Mouse (Mus musculus) lung, postnatal 25 days (tissue): ENCODE data around the gene Naa40.

Experiments
- DNase-seq: peaks from one replicate; pipeline ENCODE4 v3.0.0; 2022; ENCODE audit warnings: low spot score

Gene Naa40

DNA sequence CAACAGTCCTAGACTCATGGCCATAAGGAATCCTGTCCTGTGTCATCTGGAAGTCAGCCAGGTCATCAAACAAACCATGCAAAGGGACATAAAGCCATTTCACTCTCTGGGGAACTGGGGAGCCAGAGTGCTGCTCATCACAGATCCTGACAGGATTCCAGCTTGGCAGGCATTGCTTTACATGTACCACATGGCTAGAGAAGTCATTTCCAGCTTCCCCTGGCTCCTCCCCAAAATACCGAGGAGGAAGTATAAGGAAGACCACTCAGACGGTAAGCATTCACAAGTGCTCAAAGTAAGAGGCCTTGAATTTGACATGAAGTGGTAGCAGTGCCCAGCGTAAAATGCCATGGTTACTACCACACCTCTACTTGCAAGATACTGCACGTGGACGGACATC lies 26.5 kb downstream of the Naa40 start:
- peak; percentile 68 for DNase-seq

DNA sequence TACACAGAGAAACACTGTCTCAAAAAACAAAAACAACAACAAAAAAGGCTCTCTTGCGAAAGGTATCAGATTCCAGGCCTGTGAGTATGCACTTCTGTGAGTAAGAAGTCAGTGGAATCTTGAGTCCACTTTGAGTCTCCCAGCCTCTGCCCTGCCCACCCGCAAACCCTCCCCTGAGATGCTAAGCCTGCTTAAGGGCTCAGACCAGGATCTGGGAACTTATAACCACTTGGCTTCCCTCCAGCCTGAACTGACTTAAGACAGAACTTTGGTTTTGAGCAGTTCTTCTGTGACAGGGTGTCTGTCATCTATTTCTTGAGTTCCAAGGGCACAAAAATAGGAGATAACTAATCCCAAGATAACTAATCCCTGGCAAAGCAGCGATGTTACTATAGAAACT lies 28.0 kb downstream of the Naa40 start:
- no peak for DNase-seq

DNA sequence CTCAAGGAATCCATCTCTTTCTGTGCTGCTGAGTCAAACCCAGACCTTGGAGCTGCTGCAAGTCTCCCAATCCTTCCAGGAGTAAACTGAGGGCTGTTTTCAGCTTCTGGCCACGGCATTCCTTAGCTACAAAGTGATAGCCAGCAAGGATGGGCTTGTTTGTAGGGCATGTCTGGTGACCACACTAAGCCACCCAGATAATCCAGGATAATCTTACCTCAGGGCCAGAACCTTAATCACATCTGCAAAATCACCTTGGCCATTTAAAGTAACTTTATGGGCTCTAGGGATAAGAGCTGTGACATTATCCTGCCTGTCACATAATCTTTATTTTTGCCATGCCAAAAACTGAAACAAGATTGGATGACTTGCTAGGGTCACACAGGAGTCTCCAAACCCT lies 28.8 kb downstream of the Naa40 start:
- DNase-seq = no peak

DNA sequence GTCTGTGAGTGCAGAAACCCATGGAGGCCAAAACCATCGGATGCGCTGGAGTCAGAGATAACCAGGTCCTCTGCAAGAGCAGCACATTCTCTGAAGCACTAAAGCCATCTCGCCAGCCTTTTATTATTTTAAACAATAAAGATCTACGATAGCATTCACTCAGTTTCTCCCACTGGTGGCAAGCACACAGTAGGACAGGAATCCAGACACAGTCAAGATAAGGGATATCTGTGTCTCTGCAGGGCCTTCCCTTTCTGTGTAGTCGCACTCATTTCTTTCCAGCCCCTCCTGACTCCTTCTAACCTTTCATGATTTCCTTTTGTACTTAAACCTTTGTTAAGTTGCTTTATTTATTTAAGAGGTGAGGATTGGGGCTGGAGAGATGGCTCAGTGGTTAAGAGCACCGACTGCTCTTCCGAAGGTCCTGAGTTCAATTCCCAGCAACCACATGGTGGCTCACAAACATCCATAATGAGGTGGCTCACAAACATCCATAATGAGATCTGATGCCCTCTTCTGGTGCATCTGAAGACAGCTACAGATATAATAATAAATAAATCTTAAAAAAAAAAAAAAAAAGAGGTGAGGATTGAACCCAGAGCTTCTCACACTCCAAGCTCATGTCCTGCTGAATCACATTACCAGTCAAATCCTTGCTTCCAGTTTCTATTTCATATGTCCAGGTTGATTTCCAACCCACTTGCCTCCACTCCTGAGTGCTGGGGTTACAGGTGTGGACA lies 30.9 kb downstream of the Naa40 start:
- no peak for DNase-seq

DNA sequence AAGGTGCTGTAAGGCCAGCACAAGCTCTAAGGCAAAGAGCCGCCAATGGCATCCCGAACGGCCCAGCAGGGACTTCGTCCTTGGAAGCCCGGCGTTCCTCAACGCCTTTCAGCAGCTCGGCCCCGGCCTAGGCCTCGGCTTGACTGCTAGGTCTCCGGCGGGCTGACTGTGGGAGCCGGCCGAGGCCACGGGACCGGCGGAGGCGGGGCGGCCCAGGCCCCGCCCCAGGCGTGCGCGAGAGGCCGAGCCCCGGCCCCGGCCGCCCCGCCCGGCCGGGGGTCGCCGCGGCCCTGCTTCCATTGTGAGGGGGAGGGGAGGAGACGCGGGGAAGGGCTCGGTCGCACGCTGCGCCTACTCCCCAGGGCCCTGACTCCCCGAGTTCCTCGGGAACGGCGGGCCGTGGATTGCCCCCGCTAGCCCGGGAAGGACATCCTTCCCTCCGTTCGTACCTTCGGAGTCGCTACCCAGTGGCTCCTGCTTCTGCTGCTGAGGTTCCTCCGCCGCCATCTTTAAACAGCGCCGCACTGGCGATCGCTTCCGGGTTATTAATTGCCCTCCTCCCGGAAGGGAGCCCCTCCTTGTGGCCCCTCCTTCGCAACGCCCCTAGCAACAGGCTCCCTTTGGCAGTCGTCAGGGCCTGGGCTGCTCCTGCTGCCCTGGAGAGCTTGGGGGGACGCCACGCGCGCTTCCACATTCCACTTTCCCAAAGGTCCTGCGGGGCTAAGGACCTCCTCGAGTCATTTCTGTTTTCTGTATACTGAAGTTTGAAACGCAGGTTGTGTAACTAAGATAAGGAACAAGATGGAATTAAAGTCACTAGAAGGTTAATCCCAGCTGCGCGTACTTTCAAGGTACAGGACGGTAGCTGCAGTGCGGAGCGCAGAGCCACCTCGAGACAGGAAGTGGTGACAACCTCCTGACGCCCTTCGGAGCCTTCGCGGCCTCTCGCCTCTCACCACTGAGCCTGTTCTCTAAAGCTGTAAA lies 34.9 kb downstream of the Naa40 start, which contains the start of gene Otub1:
Otub1 (minus strand) TSS at position 564 of the 984 bp plus-strand sequence.
- peak; percentile 96 for DNase-seq

DNA sequence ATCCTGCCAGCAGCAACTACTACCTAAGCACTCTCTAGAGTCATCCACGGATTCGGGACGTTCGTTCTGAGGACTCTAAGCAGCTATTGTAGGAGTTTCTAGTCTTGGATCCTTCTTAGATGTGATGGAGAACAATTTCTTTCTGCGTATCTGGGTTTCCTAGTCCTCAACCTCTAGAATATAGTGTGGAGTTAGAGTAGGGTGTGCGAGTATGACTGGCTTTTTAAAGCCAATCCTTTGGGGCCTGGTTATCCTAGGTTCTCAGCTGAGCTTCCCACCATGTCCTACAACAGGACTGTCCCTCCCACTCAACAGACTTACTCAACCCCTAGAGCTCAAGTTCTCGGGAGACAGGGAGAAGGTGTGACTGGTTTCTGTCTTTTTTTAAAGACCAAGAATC lies 35.7 kb downstream of the Naa40 start:
- DNase-seq = no peak

DNA sequence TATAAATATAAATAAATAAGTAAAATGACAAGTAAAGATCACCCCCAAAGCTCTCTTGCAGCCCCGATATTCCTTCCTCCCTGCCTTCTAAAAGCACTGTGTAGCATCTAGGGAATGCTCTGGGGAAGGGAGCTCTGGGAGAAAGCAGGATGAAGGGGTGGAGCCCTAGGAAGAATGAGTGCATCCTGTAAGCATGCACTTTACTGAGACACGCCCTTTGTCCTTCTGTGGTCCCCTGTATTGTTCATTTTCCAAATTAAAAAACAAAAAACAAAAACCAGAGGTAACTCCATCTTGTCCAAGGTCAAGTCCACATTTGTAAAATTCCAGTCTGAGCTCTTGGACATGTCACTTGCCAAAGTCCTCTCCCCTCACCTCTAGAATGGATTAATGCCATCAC lies 36.1 kb downstream of the Naa40 start:
- DNase-seq = no peak

DNA sequence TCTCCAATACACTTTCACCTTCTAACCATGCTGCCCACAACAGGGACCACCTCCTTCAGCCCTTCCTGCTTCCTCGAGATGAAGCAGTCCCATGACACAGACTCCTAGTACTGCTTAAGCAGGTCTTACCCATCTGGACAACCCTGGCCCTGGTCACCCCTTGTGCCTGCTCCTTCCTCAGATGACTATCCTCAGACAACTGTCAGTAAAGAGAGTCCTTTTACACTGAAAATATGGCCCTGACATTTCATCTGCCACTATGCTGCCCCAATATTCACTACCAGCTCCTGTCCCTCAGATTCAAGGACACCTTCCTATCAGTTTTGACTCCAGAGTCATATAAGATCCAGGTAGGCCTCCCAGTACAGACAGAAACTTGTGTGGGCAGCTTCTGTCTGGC lies 40.6 kb downstream of the Naa40 start:
- DNase-seq = no peak

DNA sequence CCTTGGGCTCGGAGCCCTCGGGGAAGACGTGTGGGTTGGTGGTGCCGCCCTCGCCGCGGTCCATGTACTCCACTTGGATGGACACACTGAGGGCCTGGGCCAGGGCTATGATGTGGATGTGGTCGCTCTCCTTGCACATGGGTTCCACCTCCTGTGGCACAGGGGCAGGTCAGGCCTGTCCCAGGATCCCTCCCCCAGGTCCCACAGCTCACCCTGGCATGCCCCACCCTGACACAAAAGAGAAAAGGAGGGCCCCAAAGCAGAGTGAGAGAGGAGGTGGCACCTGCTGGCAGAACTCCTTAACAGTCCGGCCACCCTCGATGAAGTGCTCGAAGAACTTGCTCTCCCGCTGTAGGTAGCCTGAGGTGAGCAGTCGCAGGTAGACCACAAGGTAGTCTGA lies 41.9 kb downstream of the Naa40 start:
- no peak for DNase-seq

DNA sequence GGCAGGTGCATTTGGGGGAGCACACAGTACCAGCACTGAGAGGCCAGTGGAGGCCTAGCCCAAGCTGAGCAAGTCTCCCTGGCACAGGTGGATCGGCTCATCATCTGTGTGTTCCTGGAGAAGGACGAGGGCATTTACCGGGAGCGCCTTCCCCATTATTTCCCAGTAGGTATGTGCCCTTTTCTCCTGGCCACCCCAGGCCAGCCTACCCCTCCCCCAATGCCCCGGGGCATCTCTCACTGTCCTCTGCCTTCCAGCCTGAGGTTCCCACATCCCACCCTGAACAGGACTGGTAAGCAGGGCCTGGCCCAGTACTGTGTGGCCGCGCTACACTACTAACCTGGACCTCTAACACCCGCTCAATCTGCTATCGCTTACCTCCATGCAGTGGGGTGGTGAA lies 43.5 kb downstream of the Naa40 start:
- DNase-seq = no peak

DNA sequence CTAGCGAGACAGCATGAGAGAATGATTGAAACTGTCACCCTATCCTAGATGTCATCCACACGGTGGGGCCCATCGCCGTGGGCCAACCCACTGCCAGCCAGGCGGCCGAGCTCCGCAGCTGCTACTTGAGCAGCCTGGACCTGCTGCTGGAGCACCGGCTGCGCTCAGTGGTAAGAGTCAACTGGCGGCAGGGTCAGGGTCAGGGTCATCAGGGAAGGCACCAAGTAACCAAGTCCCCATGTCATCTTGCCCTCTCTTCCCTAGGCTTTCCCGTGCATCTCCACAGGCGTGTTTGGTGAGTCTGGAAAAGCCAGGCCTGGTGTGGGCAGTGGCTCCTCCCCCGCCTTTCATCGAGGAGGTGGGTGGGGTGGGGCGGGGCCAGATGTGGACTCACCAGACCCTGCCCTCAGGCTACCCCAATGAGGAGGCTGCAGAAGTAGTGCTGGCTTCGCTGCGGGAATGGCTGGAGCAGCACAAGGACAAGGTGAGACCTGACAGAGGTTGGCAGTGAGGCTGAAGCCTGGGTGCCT lies 44.2 kb downstream of the Naa40 start:
- peak; percentile 10 for DNase-seq

DNA sequence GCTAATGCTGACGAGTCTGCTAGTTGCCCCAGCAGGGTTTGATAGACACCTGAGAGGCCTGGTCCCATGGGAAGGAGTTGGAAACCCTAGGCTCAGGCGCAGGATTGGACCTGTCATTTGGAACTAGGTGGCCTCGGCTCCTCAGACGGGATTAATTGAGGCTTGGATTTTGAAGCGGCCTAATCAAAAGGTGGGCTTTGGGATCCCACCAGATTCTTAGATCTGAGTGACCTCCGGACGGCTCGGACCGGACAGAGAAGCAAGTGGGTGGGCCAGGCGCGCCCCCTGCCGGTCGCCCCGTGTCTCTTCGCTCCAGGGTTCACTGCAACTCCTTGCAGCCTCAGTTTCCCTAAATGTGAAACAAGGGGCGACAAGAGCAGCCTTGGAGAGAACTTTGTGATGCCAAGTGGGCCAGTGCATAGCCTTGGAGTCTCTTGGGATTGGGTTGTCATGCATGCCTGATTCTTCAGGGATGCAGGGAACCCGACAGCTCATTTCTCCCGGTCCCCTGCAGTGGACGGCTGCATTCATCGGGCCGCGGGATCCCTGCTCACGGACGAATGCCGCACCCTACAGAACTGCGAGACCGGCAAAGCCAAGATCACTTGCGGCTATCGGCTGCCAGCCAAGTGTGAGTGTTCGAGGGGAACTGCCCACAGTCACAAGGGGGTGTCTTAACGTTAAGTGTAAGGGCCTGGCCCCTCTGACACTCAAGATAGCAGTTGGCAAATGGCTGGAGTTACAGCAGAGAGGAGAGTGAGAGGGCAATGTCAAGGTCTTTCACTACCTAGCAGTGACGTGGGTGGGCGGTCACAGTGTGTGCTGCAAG lies 44.9 kb downstream of the Naa40 start:
- DNase-seq = peak; percentile 56

DNA sequence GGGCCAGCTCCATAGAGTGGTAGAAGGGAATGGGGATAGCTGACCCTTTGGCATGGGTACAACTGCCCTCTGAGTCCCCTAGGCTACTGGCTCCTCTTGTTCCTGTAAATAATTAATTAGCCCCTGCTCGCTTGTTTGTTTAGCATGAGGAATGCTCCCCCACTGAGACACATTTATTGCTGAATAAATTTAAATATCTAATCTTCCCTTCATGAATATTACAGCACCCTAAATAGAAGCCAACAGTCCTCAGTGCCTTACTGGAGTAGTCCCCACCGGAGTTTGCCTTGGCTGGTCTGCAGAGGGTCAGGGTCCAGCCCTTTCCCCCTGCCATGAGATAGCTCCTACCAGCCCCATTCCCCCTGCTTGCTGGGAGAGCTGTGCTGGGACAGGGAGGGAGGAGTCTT lies 48.4 kb downstream of the Naa40 start:
- DNase-seq = no peak

DNA sequence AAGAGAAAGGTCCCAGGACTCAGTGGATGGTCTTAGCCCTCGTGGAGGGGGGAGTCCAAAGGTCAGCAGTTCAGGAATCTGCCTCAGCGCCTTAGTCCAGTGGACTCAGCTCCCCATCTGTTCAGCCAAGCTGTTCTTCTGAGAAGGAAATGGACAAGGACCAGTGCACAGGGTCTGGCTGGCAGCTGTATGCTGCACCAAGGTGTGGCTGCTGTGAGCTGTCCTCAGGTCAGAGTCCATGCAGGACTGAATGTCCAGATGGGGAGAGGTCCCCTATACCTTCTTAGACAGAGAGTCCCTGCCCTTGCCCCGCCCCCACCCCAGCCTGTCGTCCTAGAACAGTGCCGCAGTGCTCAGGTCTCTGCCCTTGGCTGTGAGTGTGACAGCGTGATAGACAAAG lies 49.3 kb downstream of the Naa40 start:
- no peak for DNase-seq

DNA sequence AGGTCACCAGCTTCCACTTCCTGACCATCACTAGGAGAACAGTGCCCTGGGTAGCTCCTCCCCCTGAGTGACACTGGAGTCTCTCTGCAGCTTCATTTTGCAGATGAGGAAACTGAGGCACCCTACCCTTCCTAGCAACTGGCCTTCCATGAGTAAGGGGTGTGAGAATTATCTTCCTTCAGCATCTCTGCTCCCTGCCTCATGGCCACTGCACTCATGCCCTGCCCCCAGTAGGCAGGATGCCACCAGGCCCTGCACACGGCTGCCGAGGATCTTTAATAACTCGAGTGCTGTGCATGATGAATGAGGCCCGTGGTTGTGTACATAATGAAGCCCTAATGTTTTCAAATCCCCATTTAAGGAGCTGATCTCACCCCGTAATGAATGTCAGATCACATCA lies 50.0 kb downstream of the Naa40 start:
- DNase-seq = no peak

DNA sequence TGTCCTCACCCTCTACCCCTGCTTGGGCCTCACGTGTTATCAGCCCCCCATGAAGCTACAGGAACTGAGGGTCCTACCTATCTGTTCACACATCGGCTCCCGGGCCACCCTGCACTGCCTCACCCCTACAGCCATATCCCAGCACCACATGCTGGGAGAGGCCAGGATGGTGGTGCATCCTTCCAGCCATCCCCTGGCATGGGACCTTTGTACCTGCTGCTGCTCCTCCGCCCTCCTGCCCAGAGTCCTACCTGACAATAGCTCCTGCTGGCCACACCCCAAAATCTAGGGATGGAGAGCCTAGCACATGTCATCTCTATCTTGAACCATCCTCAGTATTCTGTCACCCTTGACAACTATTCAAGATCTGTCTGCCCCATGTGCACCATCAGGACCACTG lies 52.0 kb downstream of the Naa40 start:
- no peak for DNase-seq

DNA sequence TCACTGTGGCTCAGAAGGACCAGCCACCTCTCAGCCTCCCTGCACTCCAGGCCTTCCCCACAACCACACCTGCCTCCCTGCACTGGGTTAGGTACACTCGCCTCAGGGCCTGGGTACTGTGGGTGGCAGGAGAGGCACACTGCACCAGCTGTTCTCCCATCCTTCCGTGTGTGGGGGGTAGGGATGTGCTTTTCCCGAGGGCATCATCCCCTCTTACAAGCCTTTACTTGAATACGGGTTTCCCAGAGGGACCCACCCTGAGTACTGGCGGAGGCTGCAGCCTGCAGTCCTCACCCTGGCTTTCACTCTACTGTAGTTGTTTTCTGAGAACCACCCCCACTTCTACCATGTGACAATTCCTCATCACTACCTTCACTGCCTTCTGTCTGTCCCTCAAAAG lies 53.8 kb downstream of the Naa40 start:
- no peak for DNase-seq

DNA sequence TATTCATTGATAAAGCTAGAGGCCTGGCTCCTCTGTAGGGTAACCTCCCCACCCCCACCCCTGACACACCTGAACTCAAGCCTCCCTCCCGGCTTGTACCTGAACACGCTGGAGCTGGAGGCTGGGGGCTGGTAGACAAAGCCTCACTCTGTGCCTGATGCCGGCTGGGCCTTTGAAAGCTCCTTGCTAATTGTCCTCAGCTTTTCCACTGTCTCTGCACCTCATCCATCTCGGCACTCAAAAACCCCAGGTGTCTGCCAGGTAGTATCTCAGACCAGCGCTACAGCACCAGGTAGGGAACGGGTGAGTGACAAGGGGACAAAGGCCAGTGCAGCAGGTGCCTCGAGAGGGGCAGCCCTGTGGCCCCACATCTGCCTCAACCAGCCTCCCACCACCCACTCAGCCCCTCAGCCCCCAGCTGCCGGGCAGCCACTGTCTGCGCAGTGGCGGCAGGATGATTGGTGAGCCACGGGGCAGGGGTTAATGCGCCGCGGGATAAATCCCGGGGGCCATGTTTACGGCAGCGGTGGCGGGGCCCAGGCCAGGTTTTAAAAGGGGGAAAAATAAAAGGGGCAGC lies 55.2 kb downstream of the Naa40 start:
- DNase-seq = no peak

DNA sequence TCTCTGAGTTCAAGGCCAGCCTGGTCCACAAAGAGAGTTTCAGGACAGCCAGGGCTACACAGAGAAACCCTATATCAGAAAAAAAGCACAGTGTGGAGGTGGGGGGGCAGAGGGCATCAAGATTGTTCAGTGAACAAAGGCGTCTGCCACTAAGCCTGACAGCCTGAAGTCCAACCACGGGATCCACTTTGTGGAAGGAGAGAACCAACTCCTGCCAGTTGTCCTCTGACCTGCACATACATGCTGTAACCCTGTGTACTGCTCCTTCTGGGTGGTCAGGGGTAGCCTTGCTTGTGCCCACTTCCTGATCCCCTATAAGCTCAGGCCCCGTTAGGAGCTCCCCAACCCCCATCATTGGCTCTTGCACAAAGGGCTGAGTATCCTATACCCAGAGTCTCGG lies 55.9 kb downstream of the Naa40 start:
- DNase-seq = no peak

DNA sequence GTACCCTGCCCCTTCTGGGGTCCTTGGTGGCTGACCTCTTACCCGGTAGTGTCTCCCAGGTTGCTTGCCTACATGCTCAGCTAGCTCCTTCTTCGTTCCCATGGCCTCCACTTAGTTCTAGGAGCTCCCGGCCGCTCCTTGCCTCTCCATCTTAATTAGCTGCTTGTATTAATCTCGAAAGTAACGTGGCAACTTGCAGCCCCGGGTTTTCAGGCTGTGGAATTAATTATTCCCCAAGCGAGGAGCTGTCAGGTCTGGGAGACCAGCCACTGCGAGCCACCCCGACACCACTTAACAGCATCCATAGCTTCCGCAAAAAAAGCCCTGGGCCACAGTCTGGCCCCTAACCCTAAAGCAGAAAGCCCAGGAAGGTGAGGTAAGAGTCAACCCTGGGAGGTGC lies 57.6 kb downstream of the Naa40 start:
- no peak for DNase-seq

DNA sequence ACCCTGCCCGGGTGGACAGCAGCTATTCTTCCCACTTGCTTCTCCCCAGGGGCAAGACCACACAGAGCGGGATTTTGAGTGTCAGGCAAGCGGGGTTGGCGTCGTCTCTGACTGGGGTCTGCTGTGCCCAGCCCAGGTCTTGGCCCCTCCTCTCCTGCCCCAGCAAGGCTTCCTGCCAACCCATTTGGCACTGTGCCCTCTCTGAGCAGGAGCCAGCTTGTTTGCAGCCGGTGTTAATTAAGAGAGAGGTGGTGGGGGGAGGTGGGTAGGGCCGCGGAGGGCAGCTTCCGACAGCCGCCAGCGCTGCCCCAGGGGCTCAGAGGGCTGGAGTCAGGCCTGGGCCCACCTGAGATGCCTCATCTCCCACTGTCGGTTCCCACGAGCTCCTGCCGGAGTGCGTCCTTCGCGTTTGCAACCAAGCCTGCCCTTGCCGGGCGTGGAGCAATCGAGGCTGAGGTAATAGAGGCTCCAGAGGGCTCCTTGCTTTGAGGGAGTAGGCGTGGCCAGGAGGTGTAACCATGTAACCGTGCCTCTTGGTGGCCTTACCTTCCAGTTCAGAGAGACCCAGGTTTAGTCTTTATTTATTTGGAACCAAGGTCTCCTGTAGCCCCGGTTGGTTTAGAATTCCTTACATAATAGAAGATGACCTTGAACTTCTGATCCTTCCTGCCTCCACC lies 58.6 kb downstream of the Naa40 start:
- peak; percentile 47 for DNase-seq
